In genomic region chr6:52841611-52842010, GRCm38 (mm10) we compare ENCODE assay signal across 31 mouse cellular contexts.
DNase-seq lines count a peak whose midpoint lies in the region; ATAC-seq and TF ChIP-seq lines count a peak whose summit lies in the region.
"Had no signal": no experiment of that assay in that cellular context is flagged by ENCODE, and none has a peak within 500 bp of the region (broad histone marks: within the 10 kb centered on the region; RNA-seq: fewer than 3 reads in every experiment).

No protein-coding gene starts in this region.

- H3K27me3 ChIP-seq in heart, embryonic 14.5 days (ENCODE audit: control insufficient read depth, insufficient read depth, low read length) = no peaks in the 10 kb centered on the region
- no peaks in the 10 kb centered on the region for H3K27me3 ChIP-seq in liver, postnatal 0 days (ENCODE audit: insufficient read depth, low read length)
- no peaks in the 10 kb centered on the region for H3K27me3 ChIP-seq in kidney, embryonic 14.5 days (ENCODE audit: control insufficient read depth, insufficient read depth, low read length)
- H3K27me3 ChIP-seq: embryonic facial prominence, embryonic 15.5 days; limb, embryonic 15.5 days had no signal

- peak overlapping the region; percentile 16; the same call in 1 of the 2 replicates for H3K4me2 ChIP-seq in heart, embryonic 14.5 days (ENCODE audit: low read length)
- no peak overlapping the region for H3K4me2 ChIP-seq in liver, postnatal 0 days (ENCODE audit: low read depth, low read length)
- no peak overlapping the region for H3K4me2 ChIP-seq in kidney, embryonic 14.5 days (replicated peaks; ENCODE audit: low read depth, low read length)
- H3K4me2 ChIP-seq: embryonic facial prominence, embryonic 15.5 days; heart, embryonic 11.5 days; hindbrain, embryonic 14.5 days; kidney, embryonic 15.5 days; limb, embryonic 15.5 days; lung, embryonic 14.5 days; midbrain, embryonic 11.5 days had no signal

- no peaks in the 10 kb centered on the region for H3K36me3 ChIP-seq in heart, embryonic 14.5 days (ENCODE audit: control insufficient read depth, insufficient read depth, low read length)
- no peaks in the 10 kb centered on the region for H3K36me3 ChIP-seq in liver, postnatal 0 days (replicated peaks; ENCODE audit: insufficient read depth, low read length)
- no peaks in the 10 kb centered on the region for H3K36me3 ChIP-seq in kidney, embryonic 14.5 days (ENCODE audit: control insufficient read depth, insufficient read depth, low read length)
- H3K36me3 ChIP-seq: embryonic facial prominence, embryonic 15.5 days; kidney, embryonic 15.5 days; limb, embryonic 15.5 days had no signal

- H3K9me3 ChIP-seq in heart, embryonic 14.5 days (ENCODE audit: control insufficient read depth, low read length) = no peaks in the 10 kb centered on the region
- H3K9me3 ChIP-seq in liver, postnatal 0 days (ENCODE audit: low read length) = no peaks in the 10 kb centered on the region
- no peaks in the 10 kb centered on the region for H3K9me3 ChIP-seq in kidney, embryonic 14.5 days (ENCODE audit: control insufficient read depth, low read length)
- H3K9me3 ChIP-seq: embryonic facial prominence, embryonic 15.5 days; kidney, embryonic 15.5 days; limb, embryonic 15.5 days had no signal

- peaks cover 12 to 20% of the 10 kb centered on the region in 2 experiments for H3K4me1 ChIP-seq in heart, embryonic 14.5 days (ENCODE audit: control insufficient read depth in 2 of 2, insufficient read depth in 2 of 2, low read length in 2 of 2)
- no peaks in the 10 kb centered on the region for H3K4me1 ChIP-seq in liver, postnatal 0 days (ENCODE audit: insufficient read depth)
- peaks cover 6% of the 10 kb centered on the region for H3K4me1 ChIP-seq in kidney, embryonic 14.5 days (ENCODE audit: control insufficient read depth, insufficient read depth, low read length)

- H3K9ac ChIP-seq in heart, embryonic 14.5 days (ENCODE audit: low read length) = no peak overlapping the region
- no peak overlapping the region for H3K9ac ChIP-seq in liver, postnatal 0 days (replicated peaks)
- H3K9ac ChIP-seq in kidney, embryonic 14.5 days (ENCODE audit: low read depth, low read length) = no peak overlapping the region
- H3K9ac ChIP-seq: embryonic facial prominence, embryonic 15.5 days; hindbrain, embryonic 14.5 days; kidney, embryonic 15.5 days; limb, embryonic 15.5 days; liver, embryonic 14.5 days; lung, embryonic 14.5 days had no signal

- H3K27ac ChIP-seq in heart, embryonic 14.5 days (replicated peaks in 1 of 2; ENCODE audit: control insufficient read depth in 1 of 2, insufficient read depth in 1 of 2, low read depth in 2 of 2, low read length in 2 of 2) = no peak overlapping the region
- no peak overlapping the region for H3K27ac ChIP-seq in liver, postnatal 0 days (ENCODE audit: low read depth)
- no peak overlapping the region for H3K27ac ChIP-seq in kidney, embryonic 14.5 days (ENCODE audit: low read depth, low read length)
- H3K27ac ChIP-seq: hindbrain, embryonic 14.5 days; kidney, embryonic 15.5 days; layer of hippocampus, adult 2 months; left cerebral cortex, adult 2 months; liver, embryonic 14.5 days had no signal

- WGBS in heart, embryonic 14.5 days = 75% methylated on average over 2 of the region's 2 CpGs
- WGBS in liver, postnatal 0 days (ENCODE audit: insufficient replicate concordance) = 69% methylated on average over 2 of the region's 2 CpGs
- 88% methylated on average over 2 of the region's 2 CpGs for WGBS in kidney, embryonic 14.5 days

- no peak overlapping the region for H3K4me3 ChIP-seq in heart, embryonic 14.5 days (ENCODE audit: control insufficient read depth in 1 of 2, insufficient read depth in 1 of 2, low read depth in 1 of 2, low read length in 2 of 2)
- no peak overlapping the region for H3K4me3 ChIP-seq in liver, postnatal 0 days (ENCODE audit: low read depth, low read length)
- no peak overlapping the region for H3K4me3 ChIP-seq in kidney, embryonic 14.5 days (ENCODE audit: low read length)
- H3K4me3 ChIP-seq: embryonic facial prominence, embryonic 15.5 days; kidney, embryonic 15.5 days; layer of hippocampus, adult 2 months; left cerebral cortex, adult 2 months; limb, embryonic 15.5 days had no signal

- no peak for DNase-seq in heart, adult 8-10 months (ENCODE audit: low spot score)
- DNase-seq in liver, postnatal 0 days = no peak
- DNase-seq in liver = no peak
- DNase-seq in spleen, adult 18-20 months = no peak
- DNase-seq: adrenal gland, postnatal 36 days; cerebellum, adult 18-20 months; cerebellum, postnatal 10 days; gastrocnemius, postnatal 10 days; kidney, postnatal 25 days; lung, embryonic 14.5 days; lung, postnatal 14 days; right cerebral cortex, adult 18-20 months; thymus, adult 2 months; thymus, postnatal 36 days had no signal

- peak; percentile 53; the same call in 1 of the 2 replicates for TF ChIP-seq EP300 in liver, postnatal 0 days (IDR thresholded peaks at IDR 0.05; ENCODE audit: low read depth)

- no peak for ATAC-seq in heart, embryonic 14.5 days (ENCODE audit: insufficient number of reproducible peaks, insufficient read depth, low FRiP score, low read depth)
- no peak for ATAC-seq in liver, postnatal 0 days
- ATAC-seq in megakaryocyte progenitor cell, adult 5-6 weeks (replicated peaks; ENCODE audit: poor library complexity) = peak; percentile 29
- no peak for ATAC-seq in kidney, embryonic 14.5 days (ENCODE audit: low FRiP score, low TSS enrichment)
- ATAC-seq: activated CD4-positive, CD25-positive, alpha-beta regulatory T cell, adult 4 months; CD4-positive, CD25-positive, alpha-beta regulatory T cell, adult 4 months; forebrain, embryonic 14.5 days; intestine, postnatal 0 days; midbrain, embryonic 16.5 days had no signal

- TF ChIP-seq CTCF in liver, postnatal 0 days (IDR thresholded peaks at IDR 0.05; ENCODE audit: low read depth) = no peak
